Mouse (Mus musculus) ovary, postnatal 14 days (tissue): ENCODE data around the gene Sult6b2.

Source experiments
- DNase-seq: peaks from one replicate; pipeline ENCODE4 v3.0.0; 2022; ENCODE audit warnings: low spot score

Sult6b2 gene

GRCm38 (mm10) chr6:142804402-142804801 is at the start of gene Sult6b2:
Sult6b2 (minus strand) TSS chr6:142804502.
- no peak for DNase-seq

- DNase-seq: no peak
Observed at GRCm38 (mm10) chr6:142852419-142853377, 48.4 kb upstream of the Sult6b2 start.

- no peak for DNase-seq
Observed at GRCm38 (mm10) chr6:142850436-142850835, 46.1 kb upstream of the Sult6b2 start.

- DNase-seq: no peak
Observed at GRCm38 (mm10) chr6:142849326-142849725, 45.0 kb upstream of the Sult6b2 start.

GRCm38 (mm10) chr6:142847914-142848674 is 43.8 kb upstream of the Sult6b2 start:
- no peak for DNase-seq

- DNase-seq: no peak
Observed at GRCm38 (mm10) chr6:142846855-142847254, 42.6 kb upstream of the Sult6b2 start.

GRCm38 (mm10) chr6:142845066-142845465 is 40.8 kb upstream of the Sult6b2 start:
- DNase-seq: no peak

- DNase-seq: no peak
Observed at GRCm38 (mm10) chr6:142844061-142844460, 39.8 kb upstream of the Sult6b2 start.

- DNase-seq: no peak
Observed at GRCm38 (mm10) chr6:142838501-142838900, 34.2 kb upstream of the Sult6b2 start.

GRCm38 (mm10) chr6:142837326-142837725 is 33.0 kb upstream of the Sult6b2 start:
- DNase-seq: no peak

GRCm38 (mm10) chr6:142835726-142836125 is 31.4 kb upstream of the Sult6b2 start:
- no peak for DNase-seq

GRCm38 (mm10) chr6:142834911-142835310 is 30.6 kb upstream of the Sult6b2 start:
- no peak for DNase-seq

- DNase-seq: no peak
Observed at GRCm38 (mm10) chr6:142831706-142832105, 27.4 kb upstream of the Sult6b2 start.

GRCm38 (mm10) chr6:142831243-142831642 is 26.9 kb upstream of the Sult6b2 start:
- no peak for DNase-seq

GRCm38 (mm10) chr6:142830221-142830620 is 25.9 kb upstream of the Sult6b2 start:
- no peak for DNase-seq

GRCm38 (mm10) chr6:142825449-142825848 is 21.1 kb upstream of the Sult6b2 start:
- no peak for DNase-seq

GRCm38 (mm10) chr6:142823008-142823787 is 18.9 kb upstream of the Sult6b2 start:
- no peak for DNase-seq

- no peak for DNase-seq
Observed at GRCm38 (mm10) chr6:142818306-142818705, 14.0 kb upstream of the Sult6b2 start.

- no peak for DNase-seq
Observed at GRCm38 (mm10) chr6:142815513-142815912, 11.2 kb upstream of the Sult6b2 start.

- DNase-seq: peak; percentile 67
Observed at GRCm38 (mm10) chr6:142814495-142814921, 10.2 kb upstream of the Sult6b2 start.

GRCm38 (mm10) chr6:142814011-142814410 is 9.7 kb upstream of the Sult6b2 start:
- no peak for DNase-seq

- DNase-seq: no peak
Observed at GRCm38 (mm10) chr6:142812969-142813368, 8.7 kb upstream of the Sult6b2 start.
